Mouse (Mus musculus) urinary bladder, postnatal 36 days (tissue): ENCODE results near the gene Wwox.

Experiments
- DNase-seq, 2 experiments: peaks; one replicate each; pipeline ENCODE4 v3.0.0; 2022; ENCODE audit warnings: low spot score in 2 of 2, mixed read lengths in 1 of 2

Gene Wwox

GRCm38 (mm10) chr8:114890478-114890877 lies 451.0 kb downstream of the Wwox start:
- no peak for DNase-seq

GRCm38 (mm10) chr8:114891252-114891651 lies 451.8 kb downstream of the Wwox start:
- no peak for DNase-seq

- no peak for DNase-seq
Observed at GRCm38 (mm10) chr8:114897432-114897831, 458.0 kb downstream of the Wwox start.

- no peak for DNase-seq
Observed at GRCm38 (mm10) chr8:114899157-114899556, 459.7 kb downstream of the Wwox start.

GRCm38 (mm10) chr8:114902584-114902983 lies 463.1 kb downstream of the Wwox start:
- DNase-seq: no peak

- no peak for DNase-seq
Observed at GRCm38 (mm10) chr8:114908086-114908485, 468.6 kb downstream of the Wwox start.

- DNase-seq: no peak
Observed at GRCm38 (mm10) chr8:114908589-114908988, 469.1 kb downstream of the Wwox start.

- no peak for DNase-seq
Observed at GRCm38 (mm10) chr8:114909146-114909545, 469.7 kb downstream of the Wwox start.

GRCm38 (mm10) chr8:114911031-114911580 lies 471.7 kb downstream of the Wwox start:
- DNase-seq: no peak

- DNase-seq: no peak
Observed at GRCm38 (mm10) chr8:114923629-114924028, 484.2 kb downstream of the Wwox start.

- no peak for DNase-seq
Observed at GRCm38 (mm10) chr8:114927412-114927811, 488.0 kb downstream of the Wwox start.

GRCm38 (mm10) chr8:114927917-114928316 lies 488.5 kb downstream of the Wwox start:
- DNase-seq: no peak

GRCm38 (mm10) chr8:114929597-114929996 lies 490.1 kb downstream of the Wwox start:
- no peak for DNase-seq

- DNase-seq: no peak
Observed at GRCm38 (mm10) chr8:114932071-114932630, 492.7 kb downstream of the Wwox start.

GRCm38 (mm10) chr8:114933248-114933647 lies 493.8 kb downstream of the Wwox start:
- no peak for DNase-seq

- DNase-seq: no peak
Observed at GRCm38 (mm10) chr8:114936887-114937286, 497.4 kb downstream of the Wwox start.

GRCm38 (mm10) chr8:114939338-114939737 lies 499.9 kb downstream of the Wwox start:
- DNase-seq: no peak

- no peak for DNase-seq
Observed at GRCm38 (mm10) chr8:114941096-114941495, 501.6 kb downstream of the Wwox start.

- no peak for DNase-seq
Observed at GRCm38 (mm10) chr8:114941644-114942043, 502.2 kb downstream of the Wwox start.

GRCm38 (mm10) chr8:114947921-114948320 lies 508.5 kb downstream of the Wwox start:
- no peak for DNase-seq

- no peak for DNase-seq
Observed at GRCm38 (mm10) chr8:114956377-114957168, 517.1 kb downstream of the Wwox start.

GRCm38 (mm10) chr8:114958437-114959107 lies 519.1 kb downstream of the Wwox start:
- DNase-seq: peak in 1 of 2 experiments; percentile 2
